Mouse (Mus musculus) liver, embryonic 15.5 days (tissue): ENCODE measurements around the gene Ephb1. TPM values are rescaled to one million over a fixed set of nuclear protein-coding genes. Genes with fewer than 3 reads are reported as not detected.

Experiments used
- ATAC-seq: fragments of 200-750 bp; cut with Nextera tagmentation; 2 replicates; pipeline ENCODE4 v1.8.0; 2017; ENCODE audit warnings: moderate number of reproducible peaks, mild to moderate bottlenecking, moderate library complexity; ENCODE audit not compliant: insufficient read depth
- H3K27ac ChIP-seq: fragments of 300-500 bp; sonication (generic); replicated peaks from 2 replicates; pipeline ENCODE4 v1.5.1; 2015; ENCODE audit warnings: mild to moderate bottlenecking, inconsistent platforms
- H3K27me3 ChIP-seq: fragments of 300-500 bp; sonication (generic); 2 replicates; pipeline ENCODE4 v1.6.1; 2015; ENCODE audit warnings: mild to moderate bottlenecking, inconsistent platforms
- H3K36me3 ChIP-seq: fragments of 300-500 bp; sonication (generic); replicated peaks from 2 replicates; pipeline ENCODE4 v1.6.1; 2015; ENCODE audit warnings: moderate library complexity, mild to moderate bottlenecking, inconsistent platforms
- H3K4me1 ChIP-seq: fragments of 300-500 bp; sonication (generic); replicated peaks from 2 replicates; pipeline ENCODE4 v1.6.1; 2015; ENCODE audit warnings: inconsistent platforms
- H3K4me2 ChIP-seq: fragments of 300-500 bp; sonication (generic); 2 replicates; pipeline ENCODE4 v1.6.1; 2015; ENCODE audit warnings: moderate library complexity, mild to moderate bottlenecking, inconsistent platforms
- H3K4me3 ChIP-seq: fragments of 300-500 bp; sonication (generic); replicated peaks from 2 replicates; pipeline ENCODE4 v1.5.1; 2015; ENCODE audit warnings: mild to moderate bottlenecking, inconsistent platforms
- H3K9ac ChIP-seq: fragments of 300-500 bp; sonication (generic); 2 replicates; pipeline ENCODE4 v1.6.1; 2015; ENCODE audit warnings: moderate library complexity, mild to moderate bottlenecking, inconsistent platforms
- H3K9me3 ChIP-seq: fragments of 300-500 bp; sonication (generic); replicated peaks from 2 replicates; pipeline ENCODE4 v1.6.1; 2016; ENCODE audit warnings: inconsistent platforms
- WGBS: fragments of 180-500 bp; shearing (Covaris S2); methylation state at CpG from one replicate; pipeline ENCODE4 v1.1.7; 2015; ENCODE audit warnings: mixed read lengths; ENCODE audit not compliant: insufficient replicate concordance; 5-methylcytosine and 5-hydroxymethylcytosine counted together
- polyA plus RNA-seq: library from polyadenylated mRNA; unstranded; fragments of >200 nt; fragmentation: Nextera tagmentation; extraction: Ambion mirVana; gene quantifications from 2 replicates; pipeline ENCODE4 v1.2.1, GENCODE M21; 2015

The Ephb1 gene
- polyA plus RNA-seq, 1 experiment from 2014 or later = 0.20 TPM

GRCm38 (mm10) chr9:102039011-102039733, 315.3 kb downstream of the Ephb1 start:
- H3K36me3 ChIP-seq = no peaks in the 10 kb centered on the region
- WGBS = 53% methylated on average over 6 of the region's 6 CpGs
- ATAC-seq = no peak

GRCm38 (mm10) chr9:102036132-102036531, 318.4 kb downstream of the Ephb1 start:
- no peak for ATAC-seq
- no peak overlapping the region for H3K27ac ChIP-seq
- H3K27me3 ChIP-seq = no peaks in the 10 kb centered on the region
- H3K36me3 ChIP-seq = no peaks in the 10 kb centered on the region
- H3K4me1 ChIP-seq = no peaks in the 10 kb centered on the region
- H3K9ac ChIP-seq = no peak overlapping the region
- H3K4me3 ChIP-seq = no peak overlapping the region
- 41% methylated on average over 5 of the region's 5 CpGs for WGBS
- H3K4me2 ChIP-seq = no peak overlapping the region
- H3K9me3 ChIP-seq = no peaks in the 10 kb centered on the region

More at GRCm38 (mm10) chr9:102039011-102039733, 315.3 kb downstream of the Ephb1 start:
- Histone ChIP-seq H3K4me3 (no peak overlapping the region), H3K4me2 (no peak overlapping the region), H3K4me1 (no peaks in the 10 kb centered on the region), H3K27me3 (no peaks in the 10 kb centered on the region), H3K27ac (no peak overlapping the region), H3K9me3 (no peaks in the 10 kb centered on the region), H3K9ac (no peak overlapping the region)

- Histone ChIP-seq H3K4me1 (no peaks in the 10 kb centered on the region), H3K4me2 (no peak overlapping the region), H3K9ac (no peak overlapping the region), H3K27me3 (no peaks in the 10 kb centered on the region), H3K27ac (no peak overlapping the region), H3K36me3 (no peaks in the 10 kb centered on the region), H3K4me3 (no peak overlapping the region), H3K9me3 (no peaks in the 10 kb centered on the region)
- WGBS = 64% methylated on average over 5 of the region's 5 CpGs
- no peak for ATAC-seq
Observed at GRCm38 (mm10) chr9:102033231-102033630, 321.3 kb downstream of the Ephb1 start.

- 64% methylated on average over 8 of the region's 8 CpGs for WGBS
- H3K4me3 ChIP-seq = no peak overlapping the region
- no peak for ATAC-seq
- no peak overlapping the region for H3K9ac ChIP-seq
- no peaks in the 10 kb centered on the region for H3K9me3 ChIP-seq
- no peaks in the 10 kb centered on the region for H3K36me3 ChIP-seq
- H3K4me1 ChIP-seq = no peaks in the 10 kb centered on the region
- H3K27ac ChIP-seq = no peak overlapping the region
- no peak overlapping the region for H3K4me2 ChIP-seq
- no peaks in the 10 kb centered on the region for H3K27me3 ChIP-seq
Observed at GRCm38 (mm10) chr9:102032376-102032775, 322.1 kb downstream of the Ephb1 start.

GRCm38 (mm10) chr9:102029661-102030060, 324.8 kb downstream of the Ephb1 start:
- Histone ChIP-seq H3K9me3 (no peaks in the 10 kb centered on the region), H3K4me1 (no peaks in the 10 kb centered on the region), H3K36me3 (no peaks in the 10 kb centered on the region), H3K4me2 (no peak overlapping the region), H3K27me3 (no peaks in the 10 kb centered on the region), H3K9ac (no peak overlapping the region), H3K27ac (no peak overlapping the region), H3K4me3 (no peak overlapping the region)
- no peak for ATAC-seq
- WGBS = 61% methylated on average over 7 of the region's 7 CpGs

GRCm38 (mm10) chr9:102026136-102026535, 328.4 kb downstream of the Ephb1 start:
- H3K4me1 ChIP-seq = no peaks in the 10 kb centered on the region
- WGBS = 57% methylated on average over 2 of the region's 2 CpGs

GRCm38 (mm10) chr9:102025141-102025540, 329.4 kb downstream of the Ephb1 start:
- H3K4me2 ChIP-seq = no peak overlapping the region
- no peaks in the 10 kb centered on the region for H3K36me3 ChIP-seq
- no peak overlapping the region for H3K9ac ChIP-seq
- H3K4me3 ChIP-seq = no peak overlapping the region
- H3K4me1 ChIP-seq = no peaks in the 10 kb centered on the region
- no peak overlapping the region for H3K27ac ChIP-seq
- no peaks in the 10 kb centered on the region for H3K27me3 ChIP-seq
- no peaks in the 10 kb centered on the region for H3K9me3 ChIP-seq
- WGBS = 61% methylated on average over 6 of the region's 6 CpGs
- ATAC-seq = no peak

More at GRCm38 (mm10) chr9:102026136-102026535, 328.4 kb downstream of the Ephb1 start:
- Histone ChIP-seq H3K4me3 (no peak overlapping the region), H3K36me3 (no peaks in the 10 kb centered on the region), H3K9ac (no peak overlapping the region), H3K27ac (no peak overlapping the region), H3K9me3 (no peaks in the 10 kb centered on the region), H3K27me3 (no peaks in the 10 kb centered on the region), H3K4me2 (no peak overlapping the region)
- ATAC-seq = no peak

GRCm38 (mm10) chr9:102015516-102015915, 339.0 kb downstream of the Ephb1 start:
- Histone ChIP-seq H3K27ac (no peak overlapping the region), H3K9me3 (no peaks in the 10 kb centered on the region), H3K4me2 (no peak overlapping the region), H3K4me1 (no peaks in the 10 kb centered on the region), H3K9ac (no peak overlapping the region), H3K36me3 (no peaks in the 10 kb centered on the region), H3K4me3 (no peak overlapping the region), H3K27me3 (no peaks in the 10 kb centered on the region)
- no peak for ATAC-seq

- 74% methylated on average over 10 of the region's 10 CpGs for WGBS
- H3K27me3 ChIP-seq = no peaks in the 10 kb centered on the region
- 0 out of 2 replicates have a peak, but pooled peaks cover 5% of the 10 kb centered on the region for H3K4me1 ChIP-seq
- no peaks in the 10 kb centered on the region for H3K36me3 ChIP-seq
- H3K9ac ChIP-seq = no peak overlapping the region
- H3K27ac ChIP-seq = no peak overlapping the region
- no peak overlapping the region for H3K4me2 ChIP-seq
- no peak for ATAC-seq
- no peak overlapping the region for H3K4me3 ChIP-seq
- no peaks in the 10 kb centered on the region for H3K9me3 ChIP-seq
Observed at GRCm38 (mm10) chr9:102007706-102008105, 346.8 kb downstream of the Ephb1 start.

- 39% methylated on average over 2 of the region's 2 CpGs for whole genome bisulfite sequencing
- Histone ChIP-seq H3K4me2 (no peak overlapping the region), H3K9me3 (no peaks in the 10 kb centered on the region), H3K9ac (no peak overlapping the region), H3K27me3 (no peaks in the 10 kb centered on the region), H3K27ac (no peak overlapping the region), H3K36me3 (no peaks in the 10 kb centered on the region), H3K4me3 (no peak overlapping the region), H3K4me1 (0 out of 2 replicates have a peak, but pooled peaks cover 5% of the 10 kb centered on the region)
- no peak for ATAC-seq
Observed at GRCm38 (mm10) chr9:102006539-102006938, 348.0 kb downstream of the Ephb1 start.

- Histone ChIP-seq H3K9me3 (no peaks in the 10 kb centered on the region), H3K27ac (no peak overlapping the region), H3K27me3 (no peaks in the 10 kb centered on the region), H3K4me3 (no peak overlapping the region), H3K4me2 (no peak overlapping the region), H3K36me3 (no peaks in the 10 kb centered on the region), H3K9ac (no peak overlapping the region), H3K4me1 (0 out of 2 replicates have a peak, but pooled peaks cover 5% of the 10 kb centered on the region)
- ATAC-seq = no peak
- 73% methylated on average over 5 of the region's 5 CpGs for WGBS
Observed at GRCm38 (mm10) chr9:102002920-102003319, 351.6 kb downstream of the Ephb1 start.

- H3K9ac ChIP-seq = no peak overlapping the region
- H3K4me1 ChIP-seq = peaks cover 9% of the 10 kb centered on the region
- no peak for ATAC-seq
- H3K9me3 ChIP-seq = no peaks in the 10 kb centered on the region
- H3K27me3 ChIP-seq = no peaks in the 10 kb centered on the region
- H3K4me3 ChIP-seq = no peak overlapping the region
- no peak overlapping the region for H3K27ac ChIP-seq
- WGBS = 77% methylated on average over 10 of the region's 10 CpGs
- no peak overlapping the region for H3K4me2 ChIP-seq
- H3K36me3 ChIP-seq = no peaks in the 10 kb centered on the region
Observed at GRCm38 (mm10) chr9:102002186-102002585, 352.3 kb downstream of the Ephb1 start.
